Comparison of ENCODE assay signal across 9 mouse cellular contexts in the genomic region with DNA sequence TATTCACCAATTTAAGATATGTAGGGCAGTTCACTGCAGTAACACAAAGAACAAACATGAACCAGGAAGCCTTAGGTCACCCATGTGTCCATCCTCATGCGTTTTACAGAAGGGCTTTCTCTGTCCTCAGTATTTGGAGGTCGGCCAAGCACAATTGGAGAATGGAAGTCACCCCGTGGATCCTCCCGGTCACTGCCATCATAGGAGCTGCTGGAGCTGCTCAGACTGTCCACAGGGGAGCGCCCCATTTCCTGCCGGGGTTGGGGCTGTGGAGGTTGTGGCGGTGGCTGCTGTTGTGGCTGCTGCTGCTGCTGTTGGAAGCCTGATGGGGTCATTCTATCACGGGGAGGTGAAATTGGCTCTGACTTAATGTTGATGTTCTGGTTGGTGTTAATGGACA. TPM values are rescaled to one million over a fixed set of nuclear protein-coding genes. Genes with fewer than 3 reads are reported as not detected.
DNase-seq lines count a peak whose midpoint lies in the region; ATAC-seq lines count a peak whose summit lies in the region.
"Had no signal": no experiment of that assay in that cellular context is flagged by ENCODE, and none has a peak within 500 bp of the region (broad histone marks: within the 10 kb centered on the region; RNA-seq: fewer than 3 reads in every experiment).

No protein-coding gene starts in this region.

- H3K27ac ChIP-seq in kidney, embryonic 15.5 days = no peak overlapping the region
- H3K27ac ChIP-seq: hindbrain, embryonic 12.5 days had no signal

- peak; percentile 43 for DNase-seq in adrenal gland, postnatal 10 days
- no peak for DNase-seq in adrenal gland, postnatal 25 days
- peak; percentile 50 for DNase-seq in kidney, adult 9 months
- peak; percentile 27 to 33 for DNase-seq in cerebellum, postnatal 36 days
- peak; percentile 55 to 60 for DNase-seq in heart, postnatal 36 days

- H3K9ac ChIP-seq in kidney, embryonic 15.5 days = no peak overlapping the region
- H3K9ac ChIP-seq: hindbrain, embryonic 12.5 days had no signal

- no peaks in the 10 kb centered on the region for H3K27me3 ChIP-seq in kidney, embryonic 15.5 days
- H3K27me3 ChIP-seq: hindbrain, embryonic 12.5 days had no signal

- no peaks in the 10 kb centered on the region for H3K9me3 ChIP-seq in kidney, embryonic 15.5 days (replicated peaks)
- H3K9me3 ChIP-seq: hindbrain, embryonic 12.5 days had no signal

- peaks cover 73% of the 10 kb centered on the region for H3K36me3 ChIP-seq in kidney, embryonic 15.5 days

- no peak for ATAC-seq in kidney, embryonic 15.5 days (replicated peaks; ENCODE audit: low FRiP score)
- no peak for ATAC-seq in megakaryocyte progenitor cell, adult 5-6 weeks (replicated peaks; ENCODE audit: poor library complexity)
- no peak for ATAC-seq in granulocyte monocyte progenitor cell, adult 5-6 weeks (replicated peaks; ENCODE audit: poor library complexity, severe bottlenecking)

- no peak overlapping the region for H3K4me3 ChIP-seq in kidney, embryonic 15.5 days (replicated peaks)
- H3K4me3 ChIP-seq: hindbrain, embryonic 12.5 days had no signal

- 58% methylated on average over 8 of the region's 8 CpGs for WGBS in kidney, embryonic 15.5 days

- no peaks in the 10 kb centered on the region for H3K4me1 ChIP-seq in kidney, embryonic 15.5 days
- H3K4me1 ChIP-seq: hindbrain, embryonic 12.5 days had no signal

- no peak overlapping the region for H3K4me2 ChIP-seq in kidney, embryonic 15.5 days
- H3K4me2 ChIP-seq: hindbrain, embryonic 12.5 days had no signal

- intact Hi-C loops in heart, postnatal 36 days (cut with DNase I) = no loop called here

RNA-seq across cellular contexts. Expression of a gene that starts 12.5 kb away (rescaled TPM):
- total RNA-seq in adrenal gland, postnatal 10 days (2021) = 10 to 100 TPM in 1 of 2 experiments, 1 to 10 TPM in 1; 9.9 to 12.7 TPM
- total RNA-seq in adrenal gland, postnatal 25 days (2021) = 11.8 and 13.4 TPM in 2 replicates
- polyA plus RNA-seq in kidney, embryonic 15.5 days (2015; fragmentation: Nextera tagmentation; extraction: Ambion mirVana) = 13.6 and 17.3 TPM in 2 replicates
- 10 to 100 TPM; 15.3 to 17.8 TPM for total RNA-seq in heart, postnatal 36 days (2021)
- 2.2 and 3.2 TPM in 2 replicates for total RNA-seq in megakaryocyte progenitor cell, adult 5-6 weeks (2015)
- 3.7 and 4.0 TPM in 2 replicates for total RNA-seq in megakaryocyte progenitor cell, adult 5-6 weeks (2017)
- 1.2 and 3.4 TPM in 2 replicates for total RNA-seq in granulocyte monocyte progenitor cell, adult 5-6 weeks (2014; fragmentation: Nextera tagmentation)
- total RNA-seq in granulocyte monocyte progenitor cell, adult 5-6 weeks (2017) = 4.0 and 5.8 TPM in 2 replicates
